Mouse (Mus musculus) spleen, embryonic (tissue): ENCODE results near the gene Olfr1099.

Experiments used
- CTCF ChIA-PET: fragments of 350-600 bp; sonication (Branson Sonifier 250); formaldehyde crosslinking; loops from one replicate; lab custom pipeline; 2022; lab: Charles Lee

Olfr1099 gene

GRCm38 (mm10) chr2:86960593-86960992 lies at the start of gene Olfr1099:
Olfr1099 (minus strand) TSS chr2:86960693.
- CTCF ChIA-PET, result no interaction called here

DNA sequence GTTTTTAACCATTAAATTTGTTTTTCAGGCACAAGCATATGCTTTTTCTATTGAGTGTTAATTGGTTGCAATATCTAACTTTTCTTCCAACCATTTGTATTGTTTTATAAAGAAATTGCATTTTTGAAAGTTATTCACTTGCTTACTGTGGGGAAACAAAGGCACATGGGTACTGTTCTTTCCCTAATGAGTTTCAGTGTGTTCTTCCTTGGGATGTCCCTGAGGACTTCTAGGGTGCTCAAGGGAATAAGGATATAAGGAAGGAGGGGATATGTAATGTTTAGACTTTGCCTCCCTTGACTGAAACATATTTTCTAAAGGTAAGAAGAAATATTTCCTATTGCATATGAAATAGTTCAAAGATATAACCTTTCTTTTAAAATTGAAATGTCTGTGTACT lies 37.6 kb upstream of the Olfr1099 start, which contains the start of gene Olfr1102:
Gene Olfr1102 (plus strand): TSS at position 301 of the 400 bp plus-strand sequence.
- CTCF ChIA-PET, result no interaction called here

DNA sequence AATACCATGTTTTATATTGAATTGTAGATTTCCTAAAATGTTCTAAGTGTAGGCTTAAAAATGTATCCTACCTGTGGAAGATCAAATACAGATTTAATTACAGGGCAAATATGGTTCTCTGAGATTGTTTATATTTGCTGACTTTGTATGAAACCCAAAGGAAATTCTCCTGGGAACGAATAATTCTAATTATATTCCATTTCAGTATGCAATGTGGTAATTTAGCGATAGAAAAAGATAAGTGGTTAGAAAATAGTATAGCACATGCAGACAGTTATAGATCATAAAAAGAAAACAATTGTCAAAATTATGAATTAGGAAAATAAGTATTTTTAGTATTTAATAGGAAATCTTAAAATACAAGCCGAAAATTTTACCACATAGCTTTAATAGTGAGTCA lies 30.6 kb upstream of the Olfr1099 start, which contains the start of gene Olfr1101:
Gene Olfr1101 (minus strand): TSS at position 101 of the 400 bp plus-strand sequence.
- CTCF ChIA-PET, result no interaction called here

DNA sequence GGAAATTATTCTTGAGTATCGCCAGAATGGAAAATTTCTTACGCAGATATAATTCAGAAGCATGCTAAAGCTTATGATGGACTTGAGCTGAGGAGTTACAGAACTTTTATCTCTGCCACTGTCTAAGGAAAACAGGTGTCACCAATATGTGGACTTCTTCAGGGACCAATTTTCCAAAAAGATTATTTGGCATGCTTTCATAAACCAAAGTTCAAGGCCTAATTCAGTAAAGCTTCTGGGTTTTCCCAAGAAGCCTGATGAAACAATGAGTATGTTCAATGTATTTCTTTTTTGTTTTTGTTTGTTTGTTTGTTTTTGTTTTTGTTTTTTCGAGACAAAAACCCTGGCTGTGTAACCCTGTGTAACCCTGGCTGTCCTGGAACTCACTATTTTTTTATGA lies 19.4 kb upstream of the Olfr1099 start, which contains the start of gene Olfr1100:
Gene Olfr1100 (minus strand): TSS at position 101 of the 400 bp plus-strand sequence.
- CTCF ChIA-PET, result no interaction called here

DNA sequence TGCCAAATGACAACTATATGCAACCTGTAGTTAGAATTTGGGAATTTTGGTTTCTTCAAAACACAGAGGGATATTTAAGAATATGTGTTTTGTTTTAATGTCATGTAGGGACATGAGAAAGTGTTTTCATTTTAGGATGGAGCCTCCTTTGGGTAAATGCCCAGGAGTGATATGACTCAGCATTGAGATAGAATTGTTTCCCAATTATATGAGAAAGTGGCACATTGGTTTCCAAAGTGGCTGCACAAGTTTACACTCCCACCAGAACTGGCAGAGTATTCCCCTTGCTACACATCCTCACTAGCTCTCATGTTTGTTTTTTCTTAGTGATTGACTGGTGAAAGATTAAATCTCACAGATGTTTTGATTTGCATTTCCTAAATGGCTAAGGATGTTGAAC lies 33.9 kb downstream of the Olfr1099 start:
- CTCF ChIA-PET, result no interaction called here

DNA sequence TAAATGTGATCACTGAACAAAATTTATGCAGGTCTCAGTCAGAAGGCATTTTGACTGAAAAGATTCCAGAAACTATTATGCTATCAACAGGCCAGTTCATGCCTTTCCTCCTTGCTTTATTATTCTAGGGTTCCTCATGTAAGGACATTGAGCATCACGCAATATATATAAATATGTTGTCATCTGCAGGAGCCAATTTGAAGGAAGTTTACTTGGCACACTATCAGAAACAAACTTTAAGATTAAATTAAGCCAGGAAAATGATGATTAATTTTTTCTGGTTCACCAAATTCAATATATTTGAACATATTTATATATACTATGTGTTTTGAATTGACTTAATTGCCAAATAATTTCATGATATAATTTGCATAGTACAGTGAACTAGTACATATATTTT lies 36.0 kb downstream of the Olfr1099 start, which contains the start of gene Olfr1098:
Gene Olfr1098 (minus strand): TSS at position 101 of the 400 bp plus-strand sequence.
- CTCF ChIA-PET, result no interaction called here

- CTCF ChIA-PET, result no interaction called here
Measured at GRCm38 (mm10) chr2:86905647-86906046, 54.8 kb downstream of the Olfr1099 start.
